Mouse (Mus musculus) B cell, adult 2 months (primary cell): ENCODE data around the gene Prdx3.

Experiments used
- DNase-seq, 2 experiments: peaks; one replicate each; pipeline ENCODE4 v3.0.0; 2022

The Prdx3 gene

GRCm38 (mm10) chr19:60860868-60861700 is 13.3 kb downstream of the Prdx3 start, which contains the start of gene Sfxn4:
Gene Sfxn4, minus strand, starts transcription at chr19:60861479.
- peak; percentile 86 to 89 for DNase-seq

GRCm38 (mm10) chr19:60845731-60846130 is 28.6 kb downstream of the Prdx3 start:
- DNase-seq, result no peak

GRCm38 (mm10) chr19:60843324-60843723 is 31.0 kb downstream of the Prdx3 start:
- no peak for DNase-seq

- peak; percentile 88 to 89 for DNase-seq
Measured at GRCm38 (mm10) chr19:60837747-60838146, 36.6 kb downstream of the Prdx3 start.

GRCm38 (mm10) chr19:60818677-60819076 is 55.7 kb downstream of the Prdx3 start:
- DNase-seq, result no peak
